Mouse (Mus musculus) liver, embryonic 14.5 days (tissue): Measurements from ENCODE around the gene Tgoln1. TPM values are rescaled to one million over a fixed set of nuclear protein-coding genes. Genes with fewer than 3 reads are reported as not detected.

Source experiments
- ATAC-seq: fragments of 200-750 bp; cut with Nextera tagmentation; 2 replicates; pipeline ENCODE4 v1.8.0; 2017; ENCODE audit warnings: moderate number of reproducible peaks, mild to moderate bottlenecking, moderate library complexity; ENCODE audit not compliant: insufficient read depth
- DNase-seq, 3 experiments: peaks; one replicate each; pipeline ENCODE4 v3.0.0-alpha.2; 2012 to 2013; ENCODE audit warnings: low read depth in 3 of 3, low spot score in 3 of 3
- H3K27ac ChIP-seq: fragments of 300-500 bp; sonication (generic); 2 replicates; pipeline ENCODE4 v1.5.1; 2014; ENCODE audit warnings: moderate library complexity, mild to moderate bottlenecking, control low read depth, inconsistent platforms
- H3K27me3 ChIP-seq: fragments of 300-500 bp; sonication (generic); 2 replicates; pipeline ENCODE4 v1.6.1; 2014; ENCODE audit warnings: mild to moderate bottlenecking, low read length, moderate library complexity; ENCODE audit not compliant: control insufficient read depth, insufficient read depth
- H3K36me3 ChIP-seq: fragments of 300-500 bp; sonication (generic); replicated peaks from 2 replicates; pipeline ENCODE4 v1.6.1; 2014; ENCODE audit warnings: low read depth; ENCODE audit not compliant: control insufficient read depth, insufficient read depth
- H3K4me1 ChIP-seq, 2 experiments: fragments of 200-500 bp in 1 of 2; fragments of 300-500 bp in 1 of 2; sonication (generic) in 1 of 2; replicated peaks; 2 replicates each; pipeline ENCODE4 v1.6.1; 2012 to 2014; ENCODE audit warnings: antibody characterized with exemption in 1 of 2, inconsistent platforms in 1 of 2, low read length in 1 of 2; ENCODE audit not compliant: control insufficient read depth in 2 of 2, insufficient read depth in 2 of 2
- H3K4me2 ChIP-seq: fragments of 300-500 bp; sonication (generic); 2 replicates; pipeline ENCODE4 v1.6.1; 2014; ENCODE audit warnings: low read depth, mild to moderate bottlenecking, control low read depth, moderate library complexity
- H3K4me3 ChIP-seq, 2 experiments: fragments of 200-500 bp in 1 of 2; fragments of 300-500 bp in 1 of 2; sonication (generic) in 1 of 2; 2 replicates each; pipeline ENCODE4 v1.5.1; 2012 to 2014; ENCODE audit warnings: low read depth in 2 of 2, low read length in 2 of 2, mild to moderate bottlenecking in 2 of 2, control low read depth in 1 of 2, inconsistent platforms in 1 of 2, moderate library complexity in 1 of 2; ENCODE audit not compliant: insufficient read depth in 1 of 2
- H3K9ac ChIP-seq: fragments of 300-500 bp; sonication (generic); replicated peaks from 2 replicates; pipeline ENCODE4 v1.6.1; 2014; ENCODE audit warnings: mild to moderate bottlenecking, control low read depth, moderate library complexity
- H3K9me3 ChIP-seq: fragments of 300-500 bp; sonication (generic); 2 replicates; pipeline ENCODE4 v1.6.1; 2016; ENCODE audit warnings: low read length, mixed read lengths; ENCODE audit not compliant: control insufficient read depth
- CTCF ChIP-seq: IDR thresholded peaks from 2 replicates; pipeline ENCODE4 v1.5.1; 2016; ENCODE audit warnings: antibody characterized with exemption, low read depth, control low read depth
- EP300 ChIP-seq: IDR thresholded peaks from 2 replicates; pipeline ENCODE4 v1.6.1; 2016; ENCODE audit warnings: antibody characterized with exemption, low read depth
- WGBS: fragments of 180-500 bp; shearing (Covaris S2); extraction: QIAGEN DNeasy Blood & Tissue Kit; methylation state at CpG from one replicate; pipeline ENCODE4 v1.1.7; 2014; ENCODE audit not compliant: insufficient replicate concordance; 5-methylcytosine and 5-hydroxymethylcytosine counted together
- polyA plus RNA-seq, 2 experiments: library from polyadenylated mRNA; depleted of rRNA in 1 of 2; stranded (reverse) in 1 of 2; unstranded in 1 of 2; fragments of >200 nt; fragmentation: Nextera tagmentation in 1 of 2; extraction: Ambion mirVana in 1 of 2; gene quantifications; 2 replicates each; pipeline versions ENCODE4 v1.2.1 to v1.2.3; 2012 to 2014

Gene Tgoln1
- polyA plus RNA-seq, 2 experiments: 7.8 to 13.4 TPM

GRCm38 (mm10) chr6:72641218-72641954 is 24.6 kb upstream of the Tgoln1 start:
- no peak for ATAC-seq
- 59% methylated on average over 18 of the region's 18 CpGs for WGBS
- H3K9ac ChIP-seq: no peak overlapping the region

DNA sequence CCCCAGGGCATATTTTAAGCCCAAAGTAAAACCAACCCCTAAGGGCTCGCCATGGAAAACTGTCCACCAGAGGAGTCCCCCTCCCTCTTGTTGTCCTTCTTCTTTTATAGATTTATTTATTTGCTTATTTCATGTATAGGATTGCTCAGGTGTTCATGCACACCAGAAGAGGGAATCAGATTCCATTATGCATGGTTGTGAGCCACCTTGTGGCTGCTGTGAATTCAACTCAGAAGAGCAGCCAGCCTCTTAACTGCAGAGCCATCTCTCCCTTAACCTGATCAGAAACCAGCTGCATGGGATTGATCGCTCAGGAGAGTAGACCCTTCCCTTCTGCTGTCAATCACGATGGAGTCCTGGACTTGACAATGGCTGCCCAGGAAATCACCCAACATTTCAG is 20.1 kb upstream of the Tgoln1 start:
- no peak overlapping the region for H3K9ac ChIP-seq
- H3K36me3 ChIP-seq: no peaks in the 10 kb centered on the region
- H3K4me1 ChIP-seq: peaks cover 0 to 5% of the 10 kb centered on the region in 2 experiments; a peak in 2 of 4 replicates
- H3K27ac ChIP-seq: no peak overlapping the region
- no peak overlapping the region for H3K4me2 ChIP-seq
- WGBS: 53% methylated on average over 3 of the region's 3 CpGs
- no peaks in the 10 kb centered on the region for H3K27me3 ChIP-seq
- ATAC-seq: no peak
- H3K9me3 ChIP-seq: no peaks in the 10 kb centered on the region
- H3K4me3 ChIP-seq: no peak overlapping the region
- TF ChIP-seq EP300 (no peak), CTCF (peak; percentile 29; the same call in 1 of the 2 replicates)
- DNase-seq: no peak

More at GRCm38 (mm10) chr6:72641218-72641954, 24.6 kb upstream of the Tgoln1 start:
- Histone ChIP-seq H3K27me3 (no peaks in the 10 kb centered on the region), H3K4me3 (no peak overlapping the region), H3K4me1 (0 out of 4 replicates have a peak, but pooled peaks cover 0 to 2% of the 10 kb centered on the region in 2 experiments), H3K4me2 (no peak overlapping the region), H3K27ac (no peak overlapping the region), H3K9me3 (no peaks in the 10 kb centered on the region), H3K36me3 (no peaks in the 10 kb centered on the region)
- no peak for DNase-seq
- TF ChIP-seq EP300 (no peak), CTCF (no peak)

DNA sequence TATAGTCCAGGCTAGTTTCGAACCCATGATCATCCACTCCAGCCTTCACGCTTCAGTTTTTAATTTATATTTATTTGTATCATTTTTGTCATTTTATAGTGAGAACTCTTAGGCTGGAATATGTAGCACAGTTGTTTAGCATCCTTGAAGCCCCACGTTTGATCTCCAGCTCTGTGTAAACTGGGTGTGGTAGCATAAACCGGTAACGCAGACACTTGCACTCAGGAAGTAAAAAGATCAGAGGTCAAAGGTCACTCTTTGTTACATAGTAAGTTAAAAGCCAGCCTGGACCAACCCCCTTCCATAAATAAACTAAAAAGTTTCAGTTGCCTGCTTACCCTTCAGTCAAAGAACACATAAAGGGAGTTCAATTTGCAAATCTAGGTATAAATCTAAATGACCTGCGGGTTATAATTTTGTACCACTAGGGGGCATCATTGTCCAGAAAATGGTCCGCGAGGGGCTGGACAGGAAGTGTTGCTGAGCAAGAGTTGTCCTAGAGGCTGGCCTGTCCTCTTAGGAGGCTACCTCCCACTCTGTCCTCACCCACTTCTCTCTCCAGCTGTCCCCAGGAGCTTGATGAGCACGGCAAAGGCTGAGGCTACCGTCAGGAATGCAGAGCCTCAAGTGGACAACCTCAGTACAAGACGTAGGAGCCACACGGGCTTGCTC is 19.1 kb upstream of the Tgoln1 start:
- Histone ChIP-seq H3K9ac (no peak overlapping the region), H3K4me2 (peak overlapping the region; percentile 11; the same call in 1 of the 2 replicates), H3K36me3 (no peaks in the 10 kb centered on the region), H3K27ac (no peak overlapping the region), H3K4me1 (peaks cover 0 to 4% of the 10 kb centered on the region in 2 experiments; a peak in 2 of 4 replicates), H3K4me3 (no peak overlapping the region), H3K9me3 (no peaks in the 10 kb centered on the region), H3K27me3 (no peaks in the 10 kb centered on the region)
- ATAC-seq: no peak
- peak in 1 of 3 experiments; percentile 20 for DNase-seq
- TF ChIP-seq EP300 (no peak), CTCF (peak; percentile 73)
- WGBS: 40% methylated on average over 12 of the region's 12 CpGs

DNA sequence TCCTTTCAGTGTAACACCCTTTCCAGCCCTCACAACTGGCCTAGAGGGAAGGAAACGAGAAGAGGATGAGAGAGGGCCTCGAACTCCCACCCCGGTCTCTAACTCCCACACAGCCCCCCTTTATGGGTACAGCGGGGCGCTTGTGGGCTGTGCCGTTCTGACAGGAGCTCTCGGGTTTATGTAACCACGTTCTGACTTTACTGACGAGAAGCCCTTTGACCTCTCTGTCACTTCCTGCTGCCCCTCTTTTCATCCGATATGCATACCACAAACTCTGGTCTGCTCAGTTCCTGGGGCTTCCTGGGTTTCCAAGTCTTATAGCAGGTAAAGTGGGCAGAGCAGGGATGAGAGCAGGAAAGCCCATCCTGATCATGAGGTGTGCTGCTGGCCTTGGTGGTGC is 17.5 kb upstream of the Tgoln1 start:
- no peak overlapping the region for H3K4me3 ChIP-seq
- H3K4me2 ChIP-seq: no peak overlapping the region
- H3K27ac ChIP-seq: no peak overlapping the region
- TF ChIP-seq CTCF (no peak), EP300 (no peak)
- H3K9ac ChIP-seq: no peak overlapping the region
- H3K27me3 ChIP-seq: no peaks in the 10 kb centered on the region
- ATAC-seq: no peak
- H3K4me1 ChIP-seq: peaks cover 0 to 4% of the 10 kb centered on the region in 2 experiments; a peak in 2 of 4 replicates
- no peaks in the 10 kb centered on the region for H3K36me3 ChIP-seq
- no peak for DNase-seq
- WGBS: 27% methylated on average over 10 of the region's 10 CpGs
- no peaks in the 10 kb centered on the region for H3K9me3 ChIP-seq

DNA sequence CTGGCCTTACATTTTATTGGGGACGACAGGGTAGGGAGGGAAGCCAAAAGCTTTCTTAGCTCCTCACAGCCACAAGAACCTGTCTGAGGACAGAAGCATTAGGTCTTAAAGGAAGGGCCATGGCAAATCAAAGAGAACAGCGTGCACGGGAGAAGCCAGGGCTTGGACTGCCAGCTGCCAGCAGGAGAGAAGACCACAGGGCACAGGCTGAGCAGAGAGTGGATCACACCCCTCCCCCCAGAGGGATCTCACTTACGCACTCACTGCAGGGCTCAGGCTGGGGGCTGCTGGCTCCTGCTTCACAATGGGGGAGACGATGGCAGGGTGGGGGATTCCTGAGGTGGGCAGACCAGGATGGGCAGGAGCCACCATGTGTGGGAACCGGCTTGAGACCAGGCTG is 14.9 kb upstream of the Tgoln1 start:
- no peak overlapping the region for H3K4me2 ChIP-seq
- WGBS: 69% methylated on average over 6 of the region's 6 CpGs
- TF ChIP-seq EP300: no peak
- TF ChIP-seq CTCF: no peak
- no peak for DNase-seq
- peaks cover 0 to 4% of the 10 kb centered on the region in 2 experiments; a peak in 2 of 4 replicates for H3K4me1 ChIP-seq
- no peaks in the 10 kb centered on the region for H3K27me3 ChIP-seq
- H3K9ac ChIP-seq: no peak overlapping the region
- no peak for ATAC-seq
- no peak overlapping the region for H3K4me3 ChIP-seq
- H3K36me3 ChIP-seq: no peaks in the 10 kb centered on the region
- H3K9me3 ChIP-seq: no peaks in the 10 kb centered on the region
- no peak overlapping the region for H3K27ac ChIP-seq
